Mouse (Mus musculus) heart, embryonic 14.5 days (tissue): ENCODE results near the gene Rps6kl1. TPM values are rescaled to one million over a fixed set of nuclear protein-coding genes. Genes with fewer than 3 reads are reported as not detected.

Experiments
- ATAC-seq: fragments of 200-750 bp; cut with Nextera tagmentation; 2 replicates; pipeline ENCODE4 v1.8.0; 2017; ENCODE audit warnings: low read depth, moderate TSS enrichment; ENCODE audit not compliant: insufficient number of reproducible peaks, insufficient read depth, low FRiP score
- H3K27ac ChIP-seq, 2 experiments: fragments of 200-500 bp in 1 of 2; fragments of 300-500 bp in 1 of 2; sonication (generic) in 1 of 2; replicated peaks in 1 of 2; 2 replicates each; pipeline ENCODE4 v1.5.1; 2012 to 2014; ENCODE audit warnings: low read depth in 2 of 2, low read length in 2 of 2, control low read depth in 1 of 2, mild to moderate bottlenecking in 1 of 2, mixed read lengths in 1 of 2; ENCODE audit not compliant: control insufficient read depth in 1 of 2, insufficient read depth in 1 of 2
- H3K27me3 ChIP-seq: fragments of 300-500 bp; sonication (generic); 2 replicates; pipeline ENCODE4 v1.6.1; 2014; ENCODE audit warnings: mild to moderate bottlenecking, low read length, control low read depth; ENCODE audit not compliant: control insufficient read depth, insufficient read depth
- H3K36me3 ChIP-seq: fragments of 300-500 bp; sonication (generic); 2 replicates; pipeline ENCODE4 v1.6.1; 2014; ENCODE audit warnings: mild to moderate bottlenecking, control low read depth, low read length, mixed read lengths; ENCODE audit not compliant: control insufficient read depth, insufficient read depth
- H3K4me1 ChIP-seq, 2 experiments: fragments of 200-500 bp in 1 of 2; fragments of 300-500 bp in 1 of 2; sonication (generic) in 1 of 2; 2 replicates each; pipeline ENCODE4 v1.6.1; 2012 to 2014; ENCODE audit warnings: low read length in 2 of 2, control low read depth in 1 of 2, mixed read lengths in 1 of 2; ENCODE audit not compliant: control insufficient read depth in 2 of 2, insufficient read depth in 2 of 2
- H3K4me2 ChIP-seq: fragments of 300-500 bp; sonication (generic); 2 replicates; pipeline ENCODE4 v1.6.1; 2014; ENCODE audit warnings: mild to moderate bottlenecking, low read length
- H3K4me3 ChIP-seq, 2 experiments: fragments of 200-500 bp in 1 of 2; fragments of 300-500 bp in 1 of 2; sonication (generic) in 1 of 2; 2 replicates each; pipeline ENCODE4 v1.5.1; 2012 to 2014; ENCODE audit warnings: low read length in 2 of 2, mild to moderate bottlenecking in 2 of 2, control low read depth in 1 of 2, low read depth in 1 of 2, moderate library complexity in 1 of 2; ENCODE audit not compliant: control insufficient read depth in 1 of 2, insufficient read depth in 1 of 2
- H3K9ac ChIP-seq: fragments of 300-500 bp; sonication (generic); 2 replicates; pipeline ENCODE4 v1.6.1; 2014; ENCODE audit warnings: mild to moderate bottlenecking, low read length
- H3K9me3 ChIP-seq: fragments of 300-500 bp; sonication (generic); 2 replicates; pipeline ENCODE4 v1.6.1; 2016; ENCODE audit warnings: low read length, control low read depth; ENCODE audit not compliant: control insufficient read depth
- WGBS: fragments of 180-500 bp; shearing (Covaris S2); extraction: QIAGEN DNeasy Blood & Tissue Kit; methylation state at CpG from one replicate; pipeline ENCODE4 v1.1.7; 2014; 5-methylcytosine and 5-hydroxymethylcytosine counted together
- polyA plus RNA-seq: library from polyadenylated mRNA; unstranded; fragments of >200 nt; fragmentation: Nextera tagmentation; extraction: Ambion mirVana; gene quantifications from 2 replicates; pipeline ENCODE4 v1.2.1, GENCODE M21; 2014

Rps6kl1 gene
- polyA plus RNA-seq, 1 experiment from 2014 or later: 1.1 TPM

DNA sequence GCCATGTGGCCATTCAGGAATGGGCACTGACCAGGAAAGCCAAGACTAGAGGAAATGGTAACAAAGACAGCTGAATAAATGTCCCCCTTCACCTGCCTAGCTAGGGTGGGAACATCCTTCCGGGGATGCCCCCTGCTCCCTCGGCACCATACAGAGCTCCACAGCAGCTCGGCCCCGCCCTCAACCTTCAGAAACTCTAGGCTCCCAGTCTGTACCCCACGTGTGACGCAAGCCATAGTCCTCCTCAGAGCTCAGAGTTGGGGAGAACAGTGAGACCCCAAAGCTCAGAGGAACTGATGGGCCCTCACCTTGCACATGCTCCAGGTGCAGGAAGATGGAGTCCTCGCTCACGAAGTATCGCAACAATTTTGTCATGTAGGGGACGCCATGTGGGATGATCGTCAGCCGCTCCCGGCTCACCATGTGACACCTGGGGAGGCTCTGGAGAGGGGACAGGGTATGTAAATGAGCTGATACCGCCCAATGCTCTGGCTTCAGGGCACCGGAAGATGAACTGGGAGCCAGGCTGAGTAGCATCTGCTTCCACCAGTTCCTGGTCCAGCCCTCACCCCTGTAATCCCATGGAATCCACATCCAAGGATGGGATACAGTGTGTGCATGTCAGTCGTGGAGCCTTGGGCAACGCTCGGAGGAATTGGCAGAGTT, 10.9 kb downstream of the Rps6kl1 start:
- Histone ChIP-seq H3K27me3 (peaks cover 8% of the 10 kb centered on the region; the same call in 1 of the 2 replicates), H3K4me2 (peak overlapping the region; percentile 31), H3K9me3 (no peaks in the 10 kb centered on the region), H3K4me3 (no peak overlapping the region), H3K36me3 (peaks cover 6% of the 10 kb centered on the region), H3K4me1 (peaks cover 3 to 9% of the 10 kb centered on the region in 2 experiments; a peak in 3 of 4 replicates), H3K27ac (no peak overlapping the region), H3K9ac (no peak overlapping the region)
- WGBS: 32% methylated on average over 18 of the region's 18 CpGs
- no peak for ATAC-seq

DNA sequence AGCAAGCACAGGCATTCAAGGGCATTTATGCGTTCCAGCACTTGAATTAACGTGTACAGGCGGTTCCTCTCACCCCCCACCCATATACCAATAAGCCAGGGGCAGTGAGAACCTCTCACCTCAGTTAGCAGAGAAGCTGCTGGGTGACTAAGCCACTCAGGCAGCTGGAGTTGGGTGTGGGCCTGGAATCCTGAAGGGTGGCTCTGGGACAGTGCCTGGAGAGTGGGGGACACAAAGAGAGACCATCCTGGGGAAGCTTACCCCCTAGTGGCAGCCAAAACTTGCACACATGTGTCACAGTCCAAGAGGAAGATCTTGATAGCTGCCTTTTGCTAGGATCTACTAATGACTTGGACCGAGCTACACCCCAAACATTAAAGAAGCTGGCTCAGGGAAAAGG, 14.4 kb downstream of the Rps6kl1 start:
- Histone ChIP-seq H3K9ac (no peak overlapping the region), H3K27me3 (peaks cover 8% of the 10 kb centered on the region; the same call in 1 of the 2 replicates), H3K36me3 (peaks cover 39% of the 10 kb centered on the region), H3K4me1 (peaks cover 3 to 9% of the 10 kb centered on the region in 2 experiments; a peak in 3 of 4 replicates), H3K9me3 (no peaks in the 10 kb centered on the region), H3K4me3 (no peak overlapping the region), H3K4me2 (no peak overlapping the region), H3K27ac (no peak overlapping the region)
- WGBS: 73% methylated on average over 4 of the region's 4 CpGs
- no peak for ATAC-seq

DNA sequence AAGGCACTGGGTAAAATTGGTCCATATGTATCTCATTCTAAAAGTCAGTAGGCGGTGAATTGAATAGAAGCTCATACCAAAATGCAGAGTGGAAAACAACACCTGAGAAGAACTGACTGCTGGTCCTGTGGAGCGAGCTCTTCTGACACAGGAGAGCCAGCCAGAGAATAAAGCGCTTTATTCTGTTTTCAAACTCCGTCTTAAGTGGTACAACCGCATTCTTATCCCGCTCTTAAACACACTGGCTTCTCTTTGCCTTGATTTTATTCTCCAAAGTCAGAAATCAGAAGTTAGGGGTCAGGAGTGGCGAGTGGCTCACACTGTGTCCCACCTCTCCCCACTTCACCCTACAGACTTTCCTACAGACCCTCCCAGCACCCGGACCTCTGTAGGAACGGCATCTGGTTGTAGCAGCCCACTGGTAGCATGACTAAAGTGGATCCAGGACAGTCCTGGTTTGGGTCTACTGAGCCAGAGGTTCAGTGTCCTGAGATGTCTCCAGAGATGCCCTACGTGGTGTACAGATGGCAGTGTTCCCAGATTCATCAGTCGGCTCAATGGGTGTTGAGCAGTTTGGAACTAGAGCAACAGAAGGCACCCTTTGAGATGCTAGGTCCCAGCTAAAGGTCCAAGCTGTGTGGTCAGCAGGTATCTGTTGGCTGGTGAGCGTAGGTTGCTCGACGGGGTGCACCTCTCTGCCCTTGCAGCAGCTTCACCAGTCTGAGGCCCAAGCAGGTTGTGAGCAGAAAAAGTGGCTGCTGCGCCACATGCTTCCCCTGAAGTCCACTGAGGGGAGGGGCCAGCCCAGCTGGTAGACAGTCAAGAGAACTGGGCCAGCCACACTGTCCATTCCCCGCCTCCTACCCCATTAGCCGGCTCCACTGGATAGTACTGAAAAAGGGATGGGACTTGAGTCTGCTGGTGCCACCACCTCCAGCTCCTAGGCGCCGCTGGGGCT, 15.3 kb downstream of the Rps6kl1 start:
- Histone ChIP-seq H3K27me3 (peaks cover 8% of the 10 kb centered on the region; the same call in 1 of the 2 replicates), H3K4me2 (no peak overlapping the region), H3K4me1 (peaks cover 3 to 9% of the 10 kb centered on the region in 2 experiments; a peak in 3 of 4 replicates), H3K4me3 (no peak overlapping the region), H3K36me3 (peaks cover 48% of the 10 kb centered on the region), H3K27ac (no peak overlapping the region), H3K9me3 (no peaks in the 10 kb centered on the region), H3K9ac (no peak overlapping the region)
- 65% methylated on average over 19 of the region's 19 CpGs for WGBS
- no peak for ATAC-seq

DNA sequence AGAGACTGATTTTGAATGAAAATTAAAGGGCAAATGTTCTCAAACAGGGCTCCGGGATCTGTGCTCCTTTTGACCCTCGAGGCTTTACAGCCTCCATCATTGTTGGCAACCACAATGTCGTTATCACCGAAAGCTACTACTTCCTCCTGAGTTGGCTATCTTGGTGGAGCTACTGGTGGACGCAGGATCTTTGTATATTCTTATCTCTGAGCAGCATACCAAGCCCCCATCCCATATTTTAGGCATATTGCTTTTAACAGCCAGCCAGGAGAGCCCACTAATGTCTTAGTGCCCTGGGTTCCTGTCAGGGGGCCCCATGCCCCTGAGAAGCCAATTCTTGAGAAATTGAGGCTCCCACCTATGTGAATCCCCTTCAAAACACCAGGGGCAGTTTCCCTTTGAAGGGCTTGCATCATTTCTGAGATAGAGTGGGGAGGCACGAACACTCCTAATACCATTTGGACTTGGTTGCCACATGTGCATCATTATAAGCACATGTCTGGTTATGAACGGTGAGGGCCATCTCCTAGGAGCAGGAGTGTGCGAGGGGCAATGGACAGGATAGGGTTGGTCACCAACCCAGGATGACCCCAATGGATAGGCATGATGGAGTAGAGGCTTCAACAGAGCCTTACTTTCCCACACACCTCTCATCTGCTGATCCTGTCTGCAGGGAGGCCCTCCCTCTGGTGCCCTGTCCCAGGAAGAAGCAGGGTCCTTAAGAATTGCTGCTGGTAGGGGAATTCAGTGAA, 16.8 kb downstream of the Rps6kl1 start:
- no peak overlapping the region for H3K4me3 ChIP-seq
- 75% methylated on average over 8 of the region's 8 CpGs for WGBS
- peaks cover 63% of the 10 kb centered on the region for H3K36me3 ChIP-seq
- H3K9me3 ChIP-seq: no peaks in the 10 kb centered on the region
- no peak overlapping the region for H3K4me2 ChIP-seq
- no peak overlapping the region for H3K9ac ChIP-seq
- H3K27ac ChIP-seq: no peak overlapping the region
- no peaks in the 10 kb centered on the region for H3K27me3 ChIP-seq
- no peak for ATAC-seq
- H3K4me1 ChIP-seq: peaks cover 3 to 9% of the 10 kb centered on the region in 2 experiments; a peak in 3 of 4 replicates

DNA sequence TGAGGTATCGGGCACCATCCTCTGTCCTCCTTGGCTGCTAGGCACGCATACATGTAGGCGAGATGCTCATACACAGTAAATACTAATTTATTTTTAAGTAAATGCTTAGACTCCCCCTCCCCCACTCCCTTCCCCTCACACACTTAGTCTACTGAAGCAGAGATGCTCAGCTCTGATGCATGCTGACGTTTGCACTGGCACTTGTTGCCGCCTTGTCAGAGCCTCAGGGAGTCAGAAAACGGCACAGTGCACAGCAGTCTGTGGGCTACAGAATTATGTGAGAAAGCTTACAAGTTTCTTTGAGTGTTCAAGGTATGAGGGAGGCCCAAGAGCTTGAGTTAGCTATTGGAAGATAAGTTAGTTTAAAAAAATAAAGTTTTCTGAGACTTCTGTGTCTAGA, 19.7 kb downstream of the Rps6kl1 start:
- H3K27ac ChIP-seq: no peak overlapping the region
- no peak for ATAC-seq
- H3K4me1 ChIP-seq: peaks cover 3 to 7% of the 10 kb centered on the region in 2 experiments; a peak in 3 of 4 replicates
- H3K9me3 ChIP-seq: no peaks in the 10 kb centered on the region
- H3K4me2 ChIP-seq: no peak overlapping the region
- H3K4me3 ChIP-seq: no peak overlapping the region
- peaks cover 90% of the 10 kb centered on the region for H3K36me3 ChIP-seq
- H3K9ac ChIP-seq: no peak overlapping the region
- H3K27me3 ChIP-seq: no peaks in the 10 kb centered on the region
- 85% methylated on average over 6 of the region's 6 CpGs for WGBS

DNA sequence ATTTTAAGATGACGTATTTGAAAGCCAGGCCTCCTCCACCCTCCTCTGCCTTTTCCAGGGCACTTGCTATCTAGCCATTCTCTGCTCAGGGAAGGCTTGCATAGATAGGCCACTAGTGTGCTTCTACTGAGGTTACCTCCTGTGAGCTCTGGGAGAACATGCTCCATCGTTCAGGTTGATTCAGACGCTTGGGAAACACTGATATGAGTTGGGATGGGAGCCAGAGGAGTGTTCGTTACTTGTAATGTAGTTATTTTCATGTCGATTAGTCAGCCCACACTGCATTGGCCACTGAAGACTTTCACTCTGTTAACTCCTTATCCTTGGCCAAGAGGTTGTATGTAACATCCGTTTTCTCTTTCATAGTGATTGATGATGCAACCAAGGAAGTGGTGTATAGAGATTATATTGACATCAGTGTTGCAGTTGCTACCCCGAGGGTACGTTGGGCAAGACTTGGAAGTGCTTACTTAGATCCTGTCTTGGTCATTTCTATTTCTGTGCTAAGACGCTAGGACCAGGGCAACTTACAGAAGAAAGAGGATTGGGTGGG, 21.6 kb downstream of the Rps6kl1 start:
- Histone ChIP-seq H3K27ac (no peak overlapping the region), H3K4me2 (no peak overlapping the region), H3K9me3 (no peaks in the 10 kb centered on the region), H3K4me1 (no peaks in the 10 kb centered on the region), H3K27me3 (no peaks in the 10 kb centered on the region), H3K36me3 (peaks cover 96% of the 10 kb centered on the region), H3K4me3 (no peak overlapping the region), H3K9ac (no peak overlapping the region)
- 75% methylated on average over 9 of the region's 9 CpGs for WGBS
- ATAC-seq: no peak
